Mouse (Mus musculus): ENCODE results near the gene Dennd1b. TPM values are rescaled to one million over a fixed set of nuclear protein-coding genes. Genes with fewer than 3 reads are reported as not detected.

Gene Dennd1b
- polyA plus RNA-seq, 1 experiment from 2014 or later, result 10.7 TPM

DNA sequence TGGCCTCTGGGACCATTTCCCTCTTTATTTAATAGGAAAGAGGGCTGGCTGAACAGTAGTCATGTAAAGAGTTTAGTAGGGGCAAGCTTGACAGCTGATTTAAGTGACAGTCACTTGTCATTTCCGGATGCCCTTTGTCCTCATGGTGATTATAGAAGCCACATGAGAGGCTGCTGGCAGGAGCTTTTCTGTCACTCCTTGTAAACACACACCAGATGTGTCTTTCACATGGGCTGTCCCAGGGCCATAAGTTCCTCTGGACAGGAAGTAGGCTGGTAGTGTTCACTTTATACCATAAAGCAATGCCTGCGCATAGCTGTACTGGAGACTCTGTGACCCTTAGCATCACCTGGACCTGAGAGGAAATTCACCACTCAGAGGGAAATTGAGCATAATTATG, 230.8 kb downstream of the Dennd1b start:
- no peaks in the 10 kb centered on the region for H3K27me3 ChIP-seq (ENCODE audit: control insufficient read depth, insufficient read depth, low read length)
- TF ChIP-seq EP300 (optimal IDR thresholded peaks at IDR 0.05), result no peak
- TF ChIP-seq CTCF (IDR thresholded peaks at IDR 0.05; ENCODE audit: low read depth), result no peak
- no peak overlapping the region for H3K4me3 ChIP-seq (ENCODE audit: low read depth, low read length)
- no peaks in the 10 kb centered on the region for H3K36me3 ChIP-seq (ENCODE audit: control insufficient read depth, insufficient read depth, low read length)
- ATAC-seq (ENCODE audit: low FRiP score, low TSS enrichment), result no peak
- WGBS, result 75% methylated on average over 2 of the region's 2 CpGs
- no peaks in the 10 kb centered on the region for H3K4me1 ChIP-seq (replicated peaks; ENCODE audit: control insufficient read depth, insufficient read depth)
- no peak overlapping the region for H3K4me2 ChIP-seq (replicated peaks; ENCODE audit: low read depth)
- H3K9me3 ChIP-seq (ENCODE audit: control insufficient read depth, low read length), result no peaks in the 10 kb centered on the region
- no peak overlapping the region for H3K27ac ChIP-seq (replicated peaks)
- DNase-seq (ENCODE audit: low spot score), result no peak
- H3K9ac ChIP-seq (ENCODE audit: low read length), result no peak overlapping the region

DNA sequence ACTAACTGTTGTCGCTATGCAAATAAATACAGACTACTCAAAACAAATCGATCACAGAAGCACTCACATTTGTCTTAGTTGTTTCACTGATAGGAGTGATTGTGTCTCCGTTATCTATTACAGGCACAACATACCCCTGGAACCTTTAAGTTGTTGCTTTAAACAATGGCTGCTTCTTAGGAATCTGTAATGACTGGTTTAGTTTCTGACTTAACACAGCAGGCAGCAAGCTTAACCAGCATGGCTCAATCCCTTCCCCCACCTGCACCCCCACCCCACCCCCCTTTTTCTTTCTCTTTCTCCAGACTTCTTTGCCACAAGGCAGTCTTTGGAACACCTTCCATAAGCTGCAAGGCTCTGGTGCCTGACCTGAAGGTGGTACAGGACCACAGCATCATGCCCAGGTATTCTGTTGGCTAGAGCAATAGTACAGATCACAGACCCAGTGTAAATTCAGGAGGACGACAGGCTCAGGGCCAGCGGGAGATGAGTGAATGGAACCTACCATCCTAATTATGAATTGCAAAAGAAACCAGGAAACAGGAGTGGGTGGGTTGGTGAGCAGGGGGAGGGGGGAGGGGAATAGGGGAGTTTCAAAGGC, 231.3 kb downstream of the Dennd1b start:
- no peaks in the 10 kb centered on the region for H3K27me3 ChIP-seq (ENCODE audit: control insufficient read depth, insufficient read depth, low read length)
- 26% methylated on average over 5 of the region's 5 CpGs for WGBS
- no peak overlapping the region for H3K4me2 ChIP-seq (replicated peaks; ENCODE audit: low read depth)
- no peak for TF ChIP-seq EP300 (optimal IDR thresholded peaks at IDR 0.05)
- no peak for TF ChIP-seq CTCF (IDR thresholded peaks at IDR 0.05; ENCODE audit: low read depth)
- no peak for DNase-seq (ENCODE audit: low spot score)
- no peak for ATAC-seq (ENCODE audit: low FRiP score, low TSS enrichment)
- no peaks in the 10 kb centered on the region for H3K4me1 ChIP-seq (replicated peaks; ENCODE audit: control insufficient read depth, insufficient read depth)
- H3K9ac ChIP-seq (ENCODE audit: low read length), result no peak overlapping the region
- H3K36me3 ChIP-seq (ENCODE audit: control insufficient read depth, insufficient read depth, low read length), result no peaks in the 10 kb centered on the region
- H3K9me3 ChIP-seq (ENCODE audit: control insufficient read depth, low read length), result no peaks in the 10 kb centered on the region
- no peak overlapping the region for H3K27ac ChIP-seq (replicated peaks)
- H3K4me3 ChIP-seq (ENCODE audit: low read depth, low read length), result no peak overlapping the region

DNA sequence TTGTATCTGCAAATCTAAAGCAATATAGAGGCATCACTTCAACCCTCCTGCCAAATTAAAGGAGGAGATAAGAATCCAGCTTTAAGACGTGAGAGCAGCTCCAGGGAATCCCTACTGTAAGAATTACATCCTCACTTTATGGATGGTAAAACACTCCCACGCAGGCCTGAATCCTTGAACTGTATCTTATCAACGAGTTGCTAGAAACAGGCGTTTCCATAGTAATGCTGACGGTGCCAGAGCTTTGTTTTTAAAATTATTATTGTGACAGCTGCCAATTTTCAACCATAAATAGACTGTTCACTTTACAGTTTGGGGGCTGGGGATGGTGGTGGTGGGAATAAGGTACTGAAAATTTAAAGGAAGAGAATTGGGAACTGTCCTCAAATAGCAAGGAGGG, 239.8 kb downstream of the Dennd1b start:
- no peaks in the 10 kb centered on the region for H3K36me3 ChIP-seq (ENCODE audit: control insufficient read depth, insufficient read depth, low read length)
- DNase-seq (ENCODE audit: low spot score) (no peak), ATAC-seq (ENCODE audit: low FRiP score, low TSS enrichment) (no peak)
- TF ChIP-seq CTCF (IDR thresholded peaks at IDR 0.05; ENCODE audit: low read depth), result no peak
- no peak for TF ChIP-seq EP300 (optimal IDR thresholded peaks at IDR 0.05)
- 50% methylated on average over 5 of the region's 5 CpGs for WGBS
- H3K9ac ChIP-seq (ENCODE audit: low read length), result no peak overlapping the region
- H3K27ac ChIP-seq (replicated peaks), result no peak overlapping the region
- no peaks in the 10 kb centered on the region for H3K9me3 ChIP-seq (ENCODE audit: control insufficient read depth, low read length)
- no peak overlapping the region for H3K4me3 ChIP-seq (ENCODE audit: low read depth, low read length)
- no peak overlapping the region for H3K4me2 ChIP-seq (replicated peaks; ENCODE audit: low read depth)
- H3K4me1 ChIP-seq (replicated peaks; ENCODE audit: control insufficient read depth, insufficient read depth), result no peaks in the 10 kb centered on the region
- H3K27me3 ChIP-seq (ENCODE audit: control insufficient read depth, insufficient read depth, low read length), result no peaks in the 10 kb centered on the region

- H3K36me3 ChIP-seq (ENCODE audit: control insufficient read depth, insufficient read depth, low read length), result no peaks in the 10 kb centered on the region
- 62% methylated on average over 4 of the region's 4 CpGs for WGBS
Measured at GRCm38 (mm10) chr1:139206259-139206658, 243.0 kb downstream of the Dennd1b start.

DNA sequence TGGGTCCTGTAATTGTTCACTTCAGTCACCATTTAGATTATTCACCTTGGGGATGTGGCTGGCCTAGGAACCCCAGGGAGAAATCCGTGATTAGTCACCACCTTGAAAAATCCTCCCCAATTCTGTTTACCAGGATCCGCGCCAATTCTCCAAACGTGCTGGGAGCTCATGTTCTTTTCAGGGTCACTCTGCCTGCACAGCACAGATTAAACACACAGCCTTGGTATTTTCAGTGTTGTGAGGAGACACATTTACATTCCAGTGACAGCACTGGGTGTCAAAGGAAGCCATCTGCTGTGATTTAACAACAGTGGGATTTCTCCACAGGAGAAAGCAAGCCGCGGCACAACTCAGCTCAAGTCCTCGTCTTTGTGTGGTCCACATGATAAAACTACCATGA, 246.6 kb downstream of the Dennd1b start:
- DNase-seq (ENCODE audit: low spot score), result no peak
- Histone ChIP-seq H3K9ac (ENCODE audit: low read length) (no peak overlapping the region), H3K4me1 (replicated peaks; ENCODE audit: control insufficient read depth, insufficient read depth) (peaks cover 3% of the 10 kb centered on the region; the same call in 1 of the 2 replicates), H3K27me3 (ENCODE audit: control insufficient read depth, insufficient read depth, low read length) (no peaks in the 10 kb centered on the region), H3K36me3 (ENCODE audit: control insufficient read depth, insufficient read depth, low read length) (no peaks in the 10 kb centered on the region), H3K9me3 (ENCODE audit: control insufficient read depth, low read length) (no peaks in the 10 kb centered on the region), H3K4me3 (ENCODE audit: low read depth, low read length) (no peak overlapping the region), H3K27ac (replicated peaks) (no peak overlapping the region), H3K4me2 (replicated peaks; ENCODE audit: low read depth) (no peak overlapping the region)
- ATAC-seq (ENCODE audit: low FRiP score, low TSS enrichment), result no peak
- WGBS, result 20% methylated on average over 7 of the region's 7 CpGs
- no peak for TF ChIP-seq EP300 (optimal IDR thresholded peaks at IDR 0.05)
- no peak for TF ChIP-seq CTCF (IDR thresholded peaks at IDR 0.05; ENCODE audit: low read depth)

More at GRCm38 (mm10) chr1:139206259-139206658, 243.0 kb downstream of the Dennd1b start:
- H3K4me2 ChIP-seq (replicated peaks; ENCODE audit: low read depth), result no peak overlapping the region
- ATAC-seq (ENCODE audit: low FRiP score, low TSS enrichment), result no peak
- H3K4me3 ChIP-seq (ENCODE audit: low read depth, low read length), result no peak overlapping the region
- DNase-seq (ENCODE audit: low spot score), result no peak
- H3K27ac ChIP-seq (replicated peaks), result no peak overlapping the region
- no peak for TF ChIP-seq CTCF (IDR thresholded peaks at IDR 0.05; ENCODE audit: low read depth)
- TF ChIP-seq EP300 (optimal IDR thresholded peaks at IDR 0.05), result no peak
- peaks cover 3% of the 10 kb centered on the region; the same call in 1 of the 2 replicates for H3K4me1 ChIP-seq (replicated peaks; ENCODE audit: control insufficient read depth, insufficient read depth)
- no peak overlapping the region for H3K9ac ChIP-seq (ENCODE audit: low read length)
- H3K27me3 ChIP-seq (ENCODE audit: control insufficient read depth, insufficient read depth, low read length), result no peaks in the 10 kb centered on the region
- H3K9me3 ChIP-seq (ENCODE audit: control insufficient read depth, low read length), result no peaks in the 10 kb centered on the region

GRCm38 (mm10) chr1:139210505-139210904, 247.3 kb downstream of the Dennd1b start:
- TF ChIP-seq EP300 (optimal IDR thresholded peaks at IDR 0.05) (no peak), CTCF (IDR thresholded peaks at IDR 0.05; ENCODE audit: low read depth) (no peak)
- no peaks in the 10 kb centered on the region for H3K27me3 ChIP-seq (ENCODE audit: control insufficient read depth, insufficient read depth, low read length)
- peaks cover 3% of the 10 kb centered on the region; the same call in 1 of the 2 replicates for H3K4me1 ChIP-seq (replicated peaks; ENCODE audit: control insufficient read depth, insufficient read depth)
- 36% methylated on average over 4 of the region's 4 CpGs for WGBS
- DNase-seq (ENCODE audit: low spot score) (no peak), ATAC-seq (ENCODE audit: low FRiP score, low TSS enrichment) (no peak)
- H3K9ac ChIP-seq (ENCODE audit: low read length), result no peak overlapping the region
- H3K4me2 ChIP-seq (replicated peaks; ENCODE audit: low read depth), result no peak overlapping the region
- no peaks in the 10 kb centered on the region for H3K9me3 ChIP-seq (ENCODE audit: control insufficient read depth, low read length)
- H3K27ac ChIP-seq (replicated peaks), result no peak overlapping the region
- H3K4me3 ChIP-seq (ENCODE audit: low read depth, low read length), result no peak overlapping the region
- no peaks in the 10 kb centered on the region for H3K36me3 ChIP-seq (ENCODE audit: control insufficient read depth, insufficient read depth, low read length)
